Mouse (Mus musculus) hindbrain, embryonic 16.5 days (tissue): Measurements from ENCODE around the gene Lyg1. TPM values are rescaled to one million over a fixed set of nuclear protein-coding genes. Genes with fewer than 3 reads are reported as not detected.
A peak's percentile ranks its signal among the peaks of the same experiment; 100 is the strongest.

Experiments used
- ATAC-seq: fragments of 200-750 bp; cut with Nextera tagmentation; 2 replicates; pipeline ENCODE4 v1.8.0; 2017; ENCODE audit warnings: moderate TSS enrichment, moderate library complexity
- H3K27ac ChIP-seq: fragments of 300-500 bp; sonication (generic); 2 replicates; pipeline ENCODE4 v1.5.1; 2014; ENCODE audit warnings: low read depth, mild to moderate bottlenecking, control low read depth, low read length, moderate library complexity
- H3K27me3 ChIP-seq: fragments of 300-500 bp; sonication (generic); replicated peaks from 2 replicates; pipeline ENCODE4 v1.6.1; 2014; ENCODE audit warnings: low read length; ENCODE audit not compliant: control insufficient read depth, insufficient read depth
- H3K36me3 ChIP-seq: fragments of 300-500 bp; sonication (generic); 2 replicates; pipeline ENCODE4 v1.6.1; 2014; ENCODE audit warnings: mild to moderate bottlenecking, low read length, moderate library complexity, mixed read lengths; ENCODE audit not compliant: control insufficient read depth, insufficient read depth
- H3K4me1 ChIP-seq: fragments of 300-500 bp; sonication (generic); 2 replicates; pipeline ENCODE4 v1.6.1; 2014; ENCODE audit warnings: low read depth, low read length; ENCODE audit not compliant: control insufficient read depth, insufficient read depth
- H3K4me2 ChIP-seq: fragments of 300-500 bp; sonication (generic); 2 replicates; pipeline ENCODE4 v1.6.1; 2014; ENCODE audit warnings: mild to moderate bottlenecking, low read length, control low read depth, moderate library complexity
- H3K4me3 ChIP-seq: fragments of 300-500 bp; sonication (generic); 2 replicates; pipeline ENCODE4 v1.5.1; 2014; ENCODE audit warnings: mild to moderate bottlenecking, low read length, control low read depth, moderate library complexity
- H3K9ac ChIP-seq: fragments of 300-500 bp; sonication (generic); 2 replicates; pipeline ENCODE4 v1.6.1; 2014; ENCODE audit warnings: low read depth, mild to moderate bottlenecking, control low read depth, low read length, moderate library complexity
- H3K9me3 ChIP-seq: fragments of 300-500 bp; sonication (generic); 2 replicates; pipeline ENCODE4 v1.6.1; 2014; ENCODE audit warnings: mild to moderate bottlenecking, low read length, moderate library complexity; ENCODE audit not compliant: control insufficient read depth
- WGBS: fragments of 180-500 bp; shearing (Covaris S2); extraction: QIAGEN DNeasy Blood & Tissue Kit; methylation state at CpG from one replicate; pipeline ENCODE4 v1.1.7; 2014; 5-methylcytosine and 5-hydroxymethylcytosine counted together
- polyA plus RNA-seq: library from polyadenylated mRNA; unstranded; fragments of >200 nt; fragmentation: Nextera tagmentation; extraction: Ambion mirVana; gene quantifications from 2 replicates; pipeline ENCODE4 v1.2.1, GENCODE M21; 2015

Gene Lyg1
- polyA plus RNA-seq, 1 experiment from 2014 or later: not detected

DNA sequence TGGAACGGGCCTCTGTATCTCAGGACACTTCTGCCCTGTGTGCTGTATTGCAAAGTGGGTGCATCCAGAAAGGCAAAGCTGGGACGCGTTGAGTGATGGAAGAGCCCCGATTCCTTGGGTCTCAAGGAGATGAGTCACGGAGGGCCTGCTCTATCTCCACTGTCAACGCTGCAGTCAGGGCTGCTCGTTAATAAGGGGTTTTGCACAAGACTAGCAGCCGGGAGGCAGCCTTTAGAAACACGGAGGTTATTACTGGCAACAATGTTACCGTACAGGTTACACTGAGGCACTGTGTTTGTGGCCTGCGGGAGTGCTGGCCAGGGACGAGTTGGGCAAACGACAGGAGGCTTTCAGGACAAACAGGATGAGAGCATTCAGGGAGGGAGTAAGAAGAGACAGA lies 39.9 kb downstream of the Lyg1 start:
- H3K27ac ChIP-seq: no peak overlapping the region
- 82% methylated on average over 13 of the region's 13 CpGs for WGBS
- no peaks in the 10 kb centered on the region for H3K9me3 ChIP-seq
- H3K4me3 ChIP-seq: no peak overlapping the region
- no peak for ATAC-seq
- no peak overlapping the region for H3K9ac ChIP-seq
- H3K4me2 ChIP-seq: no peak overlapping the region
- H3K36me3 ChIP-seq: no peaks in the 10 kb centered on the region
- H3K27me3 ChIP-seq: no peaks in the 10 kb centered on the region
- H3K4me1 ChIP-seq: no peaks in the 10 kb centered on the region

DNA sequence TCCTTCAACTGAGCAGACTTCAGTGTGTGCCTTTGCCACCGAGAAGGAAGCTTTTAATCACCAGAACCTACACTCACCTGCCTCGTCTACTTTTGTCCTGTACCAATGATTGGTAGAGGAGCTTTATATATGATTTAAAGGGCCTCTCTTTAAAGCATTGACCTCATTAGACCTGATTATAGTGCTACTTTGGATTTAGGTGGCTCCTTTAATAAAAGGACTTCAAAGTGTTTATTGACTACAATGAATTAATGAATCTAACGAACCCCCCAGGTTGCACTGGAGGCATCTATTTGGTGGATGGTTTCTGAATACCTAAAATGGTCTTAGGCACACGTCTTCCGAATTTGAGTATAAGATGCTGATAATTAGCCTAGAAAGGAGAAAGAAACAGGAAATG lies 41.2 kb downstream of the Lyg1 start, which contains the start of gene Lyg2:
TSS of gene Lyg2 (minus strand) at position 101 of the 400 bp plus-strand sequence.
- no peak within 1 kb of the TSS for H3K4me2 ChIP-seq
- H3K27me3 ChIP-seq: no peaks in the 10 kb centered on the region
- WGBS: 78% methylated on average over 5 of the region's 5 CpGs
- no peaks in the 10 kb centered on the region for H3K9me3 ChIP-seq
- no peak for ATAC-seq
- no peak within 1 kb of the TSS for H3K4me3 ChIP-seq
- no peak within 1 kb of the TSS for H3K27ac ChIP-seq
- no peak within 1 kb of the TSS for H3K9ac ChIP-seq
- H3K4me1 ChIP-seq: no peaks in the 10 kb centered on the region
- H3K36me3 ChIP-seq: no peaks in the 10 kb centered on the region

DNA sequence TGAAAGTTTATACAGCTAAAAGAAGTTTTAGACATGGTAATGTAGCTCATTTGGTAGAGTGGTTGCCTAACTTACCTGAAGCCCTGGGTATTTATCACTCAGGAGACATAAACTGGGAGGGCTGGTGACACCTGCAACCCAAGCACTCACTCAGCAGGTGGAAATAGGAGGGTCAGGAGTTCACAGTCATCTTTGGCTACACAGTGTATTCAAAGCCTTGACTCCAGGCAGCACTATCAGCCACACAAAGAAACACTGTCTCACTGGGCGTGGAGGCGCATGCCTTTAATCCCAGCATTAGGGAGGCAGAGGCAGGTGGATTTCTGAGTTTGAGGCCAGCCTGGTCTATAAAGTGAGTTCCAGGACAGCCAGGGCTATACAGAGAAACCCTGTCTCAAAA lies 44.8 kb downstream of the Lyg1 start:
- Histone ChIP-seq H3K27me3 (no peaks in the 10 kb centered on the region), H3K27ac (no peak overlapping the region), H3K4me1 (no peaks in the 10 kb centered on the region), H3K9me3 (no peaks in the 10 kb centered on the region), H3K9ac (no peak overlapping the region), H3K4me3 (no peak overlapping the region), H3K4me2 (no peak overlapping the region), H3K36me3 (no peaks in the 10 kb centered on the region)
- 84% methylated on average over 2 of the region's 2 CpGs for WGBS
- ATAC-seq: no peak

DNA sequence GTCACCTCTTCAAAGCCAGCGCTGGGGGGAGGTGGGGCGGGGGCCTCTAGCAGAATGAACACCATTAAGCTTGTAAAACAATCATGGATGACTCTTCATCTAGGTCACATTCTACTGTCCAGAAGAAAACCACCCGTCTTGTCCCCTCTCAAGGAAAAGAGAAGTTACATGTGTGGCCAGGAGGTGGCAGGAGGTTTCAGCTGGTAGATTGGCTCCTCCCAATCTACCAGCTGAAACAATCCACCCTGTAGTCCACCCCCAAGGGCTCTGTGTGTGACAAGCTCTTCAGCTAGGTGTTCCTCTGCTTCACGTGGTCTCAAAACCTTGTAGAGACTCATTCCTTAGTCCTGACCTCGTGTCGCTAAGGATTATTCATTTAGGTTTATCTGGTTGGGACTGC lies 54.4 kb downstream of the Lyg1 start:
- H3K27me3 ChIP-seq: no peaks in the 10 kb centered on the region
- no peaks in the 10 kb centered on the region for H3K9me3 ChIP-seq
- H3K27ac ChIP-seq: no peak overlapping the region
- no peak overlapping the region for H3K4me2 ChIP-seq
- peak; percentile 30; the same call in 1 of the 2 replicates for ATAC-seq
- H3K4me3 ChIP-seq: no peak overlapping the region
- H3K4me1 ChIP-seq: no peaks in the 10 kb centered on the region
- peaks cover 17% of the 10 kb centered on the region for H3K36me3 ChIP-seq
- WGBS: 44% methylated on average over 6 of the region's 6 CpGs
- no peak overlapping the region for H3K9ac ChIP-seq

DNA sequence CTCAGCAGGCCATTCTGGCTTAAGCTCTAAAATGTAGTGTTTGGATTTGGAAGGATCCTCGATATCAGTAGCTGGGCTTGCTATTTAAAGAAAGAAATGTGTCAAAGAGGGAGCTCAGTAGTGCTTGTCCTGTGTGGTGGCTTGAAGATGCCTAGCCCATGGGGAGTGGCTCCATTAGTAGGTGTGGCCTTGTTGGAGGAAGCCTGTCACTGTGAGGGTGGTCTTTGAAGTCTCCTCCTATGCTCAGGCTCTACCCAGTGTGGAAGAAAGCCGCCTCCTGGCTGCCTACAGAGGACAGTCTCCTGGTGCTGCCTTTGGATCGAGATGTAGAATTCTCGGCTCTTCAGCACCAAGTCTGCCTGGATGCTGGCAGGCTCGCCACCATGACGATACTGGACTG lies 57.3 kb downstream of the Lyg1 start:
- 64% methylated on average over 6 of the region's 6 CpGs for WGBS
- Histone ChIP-seq H3K9me3 (no peaks in the 10 kb centered on the region), H3K4me1 (no peaks in the 10 kb centered on the region), H3K9ac (no peak overlapping the region), H3K27ac (no peak overlapping the region), H3K36me3 (peaks cover 38% of the 10 kb centered on the region), H3K4me2 (no peak overlapping the region), H3K4me3 (no peak overlapping the region), H3K27me3 (no peaks in the 10 kb centered on the region)
- no peak for ATAC-seq

DNA sequence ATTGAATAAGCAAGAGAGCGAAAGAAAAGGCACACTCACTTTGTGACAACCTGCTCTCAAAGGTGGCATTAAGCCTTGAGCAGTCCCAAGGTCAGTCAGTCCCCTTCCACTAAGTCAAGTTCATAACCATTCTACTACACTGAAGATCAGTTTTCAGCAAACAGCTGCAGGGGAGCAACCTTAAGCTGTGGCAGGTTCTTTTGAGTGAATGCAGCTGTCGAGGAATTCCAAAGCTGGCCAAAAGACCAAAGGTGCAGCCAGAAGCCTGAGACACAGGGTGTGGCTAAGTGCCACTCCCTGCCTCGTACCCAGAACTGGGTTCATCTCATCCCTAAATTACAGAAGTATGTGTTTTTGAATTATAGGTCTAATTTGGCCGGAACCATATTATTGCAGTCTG lies 57.7 kb downstream of the Lyg1 start:
- Histone ChIP-seq H3K27ac (no peak overlapping the region), H3K9me3 (no peaks in the 10 kb centered on the region), H3K4me1 (no peaks in the 10 kb centered on the region), H3K4me3 (no peak overlapping the region), H3K4me2 (no peak overlapping the region), H3K9ac (no peak overlapping the region), H3K36me3 (peaks cover 38% of the 10 kb centered on the region), H3K27me3 (no peaks in the 10 kb centered on the region)
- ATAC-seq: no peak
- 89% methylated on average over 4 of the region's 4 CpGs for WGBS

Other genes with a start within 250 kb of the Lyg1 start
- gene 2010300C02Rik, start 237.7 kb downstream of the Lyg1 start, polyA plus RNA-seq: 3.1 and 3.2 TPM in 2 replicates
- 12.8 and 13.9 TPM in 2 replicates for gene Tsga10, start 91.3 kb downstream of the Lyg1 start, polyA plus RNA-seq
- 7.4 and 8.0 TPM in 2 replicates for gene Lipt1, start 86.0 kb downstream of the Lyg1 start, polyA plus RNA-seq
- gene Mitd1, start 67.3 kb downstream of the Lyg1 start, polyA plus RNA-seq: 11.1 and 14.0 TPM in 2 replicates
- 231 and 265 TPM in 2 replicates for gene Mrpl30, start 67.3 kb downstream of the Lyg1 start, polyA plus RNA-seq
- 0.14 TPM in 1 of 2 replicates, not detected in the other for gene Lyg2, start 41.3 kb downstream of the Lyg1 start, polyA plus RNA-seq
- 125 and 136 TPM in 2 replicates for gene Txndc9, start 40.1 kb upstream of the Lyg1 start, polyA plus RNA-seq
- gene Eif5b, start 40.3 kb upstream of the Lyg1 start, polyA plus RNA-seq: 17.9 and 18.1 TPM in 2 replicates
- 26.1 and 34.6 TPM in 2 replicates for gene Rev1, start 172.0 kb upstream of the Lyg1 start, polyA plus RNA-seq